Mouse (Mus musculus) forebrain, embryonic 14.5 days (tissue): ENCODE results near the gene Wwtr1. TPM values are rescaled to one million over a fixed set of nuclear protein-coding genes. Genes with fewer than 3 reads are reported as not detected.
A peak's percentile ranks its signal among the peaks of the same experiment; 100 is the strongest.

Experiments used
- ATAC-seq: fragments of 200-750 bp; cut with Nextera tagmentation; 2 replicates; pipeline ENCODE4 v1.8.0; 2017; ENCODE audit warnings: mild to moderate bottlenecking, moderate library complexity
- DNase-seq: peaks from one replicate; pipeline ENCODE4 v3.0.0-alpha.2; 2015; ENCODE audit warnings: low spot score
- H3K27ac ChIP-seq: fragments of 300-500 bp; sonication (generic); 2 replicates; pipeline ENCODE4 v1.5.1; 2014; ENCODE audit warnings: low read depth, mild to moderate bottlenecking, control low read depth, low read length, moderate library complexity
- H3K27me3 ChIP-seq: fragments of 300-500 bp; sonication (generic); replicated peaks from 2 replicates; pipeline ENCODE4 v1.6.1; 2014; ENCODE audit warnings: low read length, control low read depth, mixed read lengths; ENCODE audit not compliant: control insufficient read depth, insufficient read depth
- H3K36me3 ChIP-seq: fragments of 300-500 bp; sonication (generic); 2 replicates; pipeline ENCODE4 v1.6.1; 2014; ENCODE audit warnings: low read length, control low read depth; ENCODE audit not compliant: control insufficient read depth, insufficient read depth
- H3K4me1 ChIP-seq: fragments of 300-500 bp; sonication (generic); 2 replicates; pipeline ENCODE4 v1.6.1; 2014; ENCODE audit warnings: antibody characterized with exemption, low read length, control low read depth; ENCODE audit not compliant: control insufficient read depth, insufficient read depth
- H3K4me2 ChIP-seq: fragments of 300-500 bp; sonication (generic); 2 replicates; pipeline ENCODE4 v1.6.1; 2014; ENCODE audit warnings: mild to moderate bottlenecking, control low read depth, low read length
- H3K4me3 ChIP-seq: fragments of 300-500 bp; sonication (generic); 2 replicates; pipeline ENCODE4 v1.5.1; 2014; ENCODE audit warnings: low read depth, low read length, control low read depth
- H3K9ac ChIP-seq: fragments of 300-500 bp; sonication (generic); 2 replicates; pipeline ENCODE4 v1.6.1; 2014; ENCODE audit warnings: mild to moderate bottlenecking, low read length, control low read depth, moderate library complexity
- H3K9me3 ChIP-seq: fragments of 300-500 bp; sonication (generic); replicated peaks from 2 replicates; pipeline ENCODE4 v1.6.1; 2016; ENCODE audit warnings: low read length, control low read depth, mixed read lengths; ENCODE audit not compliant: control insufficient read depth
- WGBS: fragments of 180-500 bp; shearing (Covaris S2); extraction: QIAGEN DNeasy Blood & Tissue Kit; methylation state at CpG from one replicate; pipeline ENCODE4 v1.1.7; 2014; 5-methylcytosine and 5-hydroxymethylcytosine counted together
- polyA plus RNA-seq: library from polyadenylated mRNA; unstranded; fragments of >200 nt; fragmentation: Nextera tagmentation; extraction: Ambion mirVana; gene quantifications from 2 replicates; pipeline ENCODE4 v1.2.1, GENCODE M21; 2014

Wwtr1 gene
- polyA plus RNA-seq, 1 experiment from 2014 or later = 12.8 TPM

DNA sequence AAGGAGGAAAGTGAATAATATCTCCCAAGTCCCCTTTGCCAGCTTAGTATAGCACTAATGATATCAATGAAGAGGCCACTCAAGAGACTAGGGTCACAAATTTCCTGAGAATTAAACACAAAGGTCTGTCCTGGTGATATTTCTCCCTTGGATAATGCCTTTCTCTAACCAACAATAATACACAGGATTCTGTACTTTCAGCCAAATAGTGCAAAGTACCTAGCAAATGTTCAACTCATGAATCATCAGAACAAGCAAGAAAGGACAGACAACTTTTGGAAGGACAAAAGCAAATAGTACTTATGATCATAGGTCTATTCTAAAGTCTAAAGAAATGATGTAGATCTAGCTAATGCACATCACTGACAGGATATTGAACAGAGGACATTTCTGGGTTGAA, 19.8 kb upstream of the Wwtr1 start:
- Histone ChIP-seq H3K4me2 (no peak overlapping the region), H3K27ac (no peak overlapping the region), H3K4me3 (no peak overlapping the region), H3K27me3 (no peaks in the 10 kb centered on the region), H3K9me3 (no peaks in the 10 kb centered on the region), H3K36me3 (no peaks in the 10 kb centered on the region), H3K4me1 (no peaks in the 10 kb centered on the region), H3K9ac (no peak overlapping the region)
- DNase-seq = no peak
- no peak for ATAC-seq

DNA sequence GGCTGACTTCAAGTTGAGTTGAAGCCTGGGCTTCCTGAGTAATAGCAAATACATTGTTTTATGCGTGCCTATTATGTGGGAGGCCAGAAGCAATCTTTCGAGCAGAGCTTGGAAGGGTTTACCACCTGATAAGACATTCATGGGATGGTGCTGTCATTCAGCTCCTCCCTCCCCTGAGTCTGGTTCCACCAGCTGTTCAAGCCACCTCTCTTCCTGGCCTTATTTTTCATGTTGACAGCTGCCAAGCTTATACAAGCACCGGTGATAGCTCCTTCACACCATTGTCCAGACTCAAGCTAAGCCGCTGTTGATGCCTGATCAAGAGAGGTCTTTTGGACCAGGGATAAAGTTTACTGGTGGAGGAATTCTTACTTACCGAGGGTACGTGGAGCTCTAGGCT, 10.3 kb upstream of the Wwtr1 start:
- 90% methylated on average over 6 of the region's 6 CpGs for WGBS
- ATAC-seq (no peak), DNase-seq (no peak)
- H3K4me1 ChIP-seq = no peaks in the 10 kb centered on the region
- no peak overlapping the region for H3K4me2 ChIP-seq
- no peak overlapping the region for H3K4me3 ChIP-seq
- no peak overlapping the region for H3K9ac ChIP-seq
- no peaks in the 10 kb centered on the region for H3K27me3 ChIP-seq
- no peaks in the 10 kb centered on the region for H3K36me3 ChIP-seq
- no peak overlapping the region for H3K27ac ChIP-seq
- H3K9me3 ChIP-seq = no peaks in the 10 kb centered on the region

DNA sequence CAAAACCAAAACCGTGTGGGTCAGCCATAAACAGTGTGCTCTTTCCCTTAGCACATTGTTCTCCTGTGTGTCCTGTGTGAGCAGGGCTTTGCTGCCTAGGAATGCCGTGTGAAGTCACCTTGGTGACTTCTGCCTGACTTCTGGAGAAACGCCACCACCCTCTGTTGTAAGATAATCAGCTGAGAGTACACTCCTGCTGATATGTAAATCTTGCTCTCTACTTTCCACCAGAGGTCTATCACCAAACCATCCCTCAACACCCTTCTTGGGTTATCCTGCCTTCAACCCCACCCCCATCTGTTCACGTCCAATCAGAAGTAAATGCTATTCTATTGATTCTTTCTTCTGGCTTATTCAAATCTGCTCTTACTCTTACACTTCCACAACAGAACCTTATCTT, 7.8 kb upstream of the Wwtr1 start:
- Histone ChIP-seq H3K4me1 (no peaks in the 10 kb centered on the region), H3K9ac (no peak overlapping the region), H3K4me3 (no peak overlapping the region), H3K4me2 (no peak overlapping the region), H3K36me3 (no peaks in the 10 kb centered on the region), H3K27ac (no peak overlapping the region), H3K9me3 (no peaks in the 10 kb centered on the region), H3K27me3 (no peaks in the 10 kb centered on the region)
- 79% methylated on average over 4 of the region's 4 CpGs for WGBS
- ATAC-seq (no peak), DNase-seq (no peak)

DNA sequence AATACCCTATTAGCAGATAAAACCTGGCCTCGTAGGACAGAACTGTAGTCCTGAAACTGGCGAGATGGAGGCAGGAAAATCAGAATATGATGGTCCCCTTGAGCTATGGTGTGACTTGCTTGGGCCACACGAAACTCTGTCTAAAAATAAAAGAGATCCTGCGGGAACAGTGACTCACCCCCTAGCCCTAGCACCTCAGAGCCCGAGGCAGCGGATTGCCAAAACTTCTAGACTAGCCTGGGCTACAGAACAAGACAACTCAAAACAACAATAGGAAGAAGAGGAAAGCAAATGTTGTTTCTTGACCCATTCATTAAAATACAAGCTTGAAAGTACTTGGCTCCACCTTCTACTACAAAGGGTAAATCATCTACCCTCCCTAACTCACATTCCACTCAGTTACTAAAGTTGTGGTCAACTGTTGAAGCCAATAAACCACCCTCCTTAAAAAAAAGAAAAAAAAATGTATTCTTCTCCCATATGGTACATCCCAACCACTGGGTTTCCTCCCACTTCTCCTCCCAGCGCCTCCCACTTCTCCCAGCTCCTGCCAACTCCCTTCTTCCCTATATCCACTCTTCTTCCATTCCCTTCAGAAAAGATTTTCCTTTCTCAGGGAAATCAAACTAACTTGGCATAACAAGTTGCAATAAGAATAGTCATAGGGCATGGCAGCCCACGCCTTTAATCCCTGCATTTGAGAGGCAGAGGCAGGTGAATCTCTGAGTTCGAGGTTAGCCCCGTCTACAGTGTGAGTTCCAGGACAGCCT, 4.9 kb upstream of the Wwtr1 start:
- Histone ChIP-seq H3K4me1 (no peaks in the 10 kb centered on the region; the same call in 1 of the 2 replicates), H3K4me3 (no peak overlapping the region), H3K9me3 (no peaks in the 10 kb centered on the region), H3K9ac (no peak overlapping the region), H3K27ac (no peak overlapping the region), H3K27me3 (no peaks in the 10 kb centered on the region), H3K4me2 (no peak overlapping the region), H3K36me3 (no peaks in the 10 kb centered on the region)
- 92% methylated on average over 10 of the region's 10 CpGs for WGBS
- no peak for DNase-seq
- ATAC-seq = no peak

DNA sequence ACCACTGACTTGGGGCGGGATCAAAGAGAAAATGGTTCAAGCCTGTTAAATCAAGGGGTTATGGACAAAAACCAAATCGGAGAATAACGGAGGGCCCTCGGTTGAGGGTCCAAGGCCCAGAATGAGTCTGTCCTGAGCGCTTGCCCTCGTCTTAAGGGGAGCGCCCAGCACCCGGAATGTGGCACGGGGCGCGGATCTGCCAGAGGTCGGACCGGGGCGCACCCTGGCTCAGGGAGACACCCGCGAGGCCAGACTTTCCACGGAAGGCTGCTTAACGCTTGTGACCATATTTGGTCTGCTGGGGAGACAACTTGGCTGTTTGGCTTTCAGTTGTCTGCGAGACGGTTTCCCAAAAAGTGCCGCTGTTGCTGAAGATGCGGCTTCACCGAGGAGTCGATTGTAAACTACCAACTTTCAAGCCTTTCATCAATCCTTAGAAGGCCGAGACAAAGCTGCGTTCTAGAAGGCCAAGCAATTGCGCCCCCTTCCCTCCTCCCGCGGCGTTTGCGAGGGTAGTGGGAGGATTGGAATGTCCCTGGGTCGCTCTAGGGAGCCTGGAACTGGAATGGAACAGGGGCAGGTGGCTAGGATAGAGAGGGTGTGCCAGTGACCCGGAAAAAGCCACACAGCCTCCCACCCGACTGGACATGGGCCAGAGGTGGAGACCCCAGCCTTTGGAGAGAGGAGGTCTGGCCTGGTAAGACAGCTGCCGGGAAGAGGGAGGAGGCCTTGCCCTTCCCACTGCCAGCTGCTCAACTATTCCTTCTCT, 530 bp upstream of the Wwtr1 start:
- WGBS = 1% methylated on average over 35 of the region's 35 CpGs
- Histone ChIP-seq H3K4me3 (peak overlapping the region; percentile 72), H3K4me1 (no peaks in the 10 kb centered on the region; the same call in 1 of the 2 replicates), H3K9ac (peak overlapping the region; percentile 77), H3K4me2 (peak overlapping the region; percentile 93), H3K27me3 (no peaks in the 10 kb centered on the region), H3K36me3 (no peaks in the 10 kb centered on the region), H3K9me3 (no peaks in the 10 kb centered on the region), H3K27ac (peak overlapping the region; percentile 77; the same call in 1 of the 2 replicates)
- ATAC-seq = peak; percentile 57
- DNase-seq = peak; percentile 67

DNA sequence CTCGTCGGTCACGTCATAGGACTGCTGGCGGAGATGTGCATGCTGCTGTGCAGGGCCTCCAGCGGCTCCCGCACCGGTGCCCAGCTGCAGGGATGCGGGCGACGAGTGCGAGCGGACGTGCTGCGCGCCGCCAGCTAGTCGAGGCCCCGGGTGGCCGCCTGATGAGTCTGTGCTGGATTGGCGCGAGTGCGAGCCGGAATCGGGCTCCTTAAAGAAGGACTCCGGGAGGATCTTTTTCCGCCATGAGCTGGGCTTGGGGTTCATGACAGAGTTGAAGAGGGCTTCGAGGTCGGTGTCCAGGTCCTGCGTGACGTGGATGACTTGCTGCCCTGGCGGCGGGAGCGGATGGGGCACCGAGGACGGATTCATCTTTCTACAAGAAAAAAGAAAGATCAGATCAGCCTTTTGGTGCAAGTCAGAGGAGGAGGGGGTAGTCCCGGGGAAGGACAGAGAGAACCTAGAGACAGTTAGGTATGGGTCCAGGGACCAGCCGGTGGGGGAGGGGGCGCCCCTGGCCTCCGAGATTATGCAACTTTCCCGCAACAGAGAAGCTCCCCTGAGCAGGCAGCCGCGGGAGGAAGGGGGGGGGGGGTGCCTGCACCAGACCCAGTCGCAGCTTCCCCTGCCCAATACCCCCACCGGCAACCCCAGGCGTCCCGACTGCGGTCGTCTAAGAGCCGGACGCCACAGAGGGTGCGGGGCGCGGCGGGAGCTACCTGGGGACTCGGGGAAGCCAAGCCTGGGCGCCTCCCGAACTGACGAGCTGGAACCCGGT, 638 bp downstream of the Wwtr1 start:
- Histone ChIP-seq H3K9me3 (no peaks in the 10 kb centered on the region), H3K4me2 (peak overlapping the region; percentile 93), H3K4me1 (no peaks in the 10 kb centered on the region; the same call in 1 of the 2 replicates), H3K9ac (peak overlapping the region; percentile 77), H3K27me3 (no peaks in the 10 kb centered on the region), H3K4me3 (peak overlapping the region; percentile 72), H3K36me3 (0 out of 2 replicates have a peak, but pooled peaks cover 3% of the 10 kb centered on the region), H3K27ac (peak overlapping the region; percentile 77)
- peak; percentile 64 for ATAC-seq
- peak; percentile 68 for DNase-seq
- under 1% methylated on average over 58 of the region's 59 CpGs for WGBS

DNA sequence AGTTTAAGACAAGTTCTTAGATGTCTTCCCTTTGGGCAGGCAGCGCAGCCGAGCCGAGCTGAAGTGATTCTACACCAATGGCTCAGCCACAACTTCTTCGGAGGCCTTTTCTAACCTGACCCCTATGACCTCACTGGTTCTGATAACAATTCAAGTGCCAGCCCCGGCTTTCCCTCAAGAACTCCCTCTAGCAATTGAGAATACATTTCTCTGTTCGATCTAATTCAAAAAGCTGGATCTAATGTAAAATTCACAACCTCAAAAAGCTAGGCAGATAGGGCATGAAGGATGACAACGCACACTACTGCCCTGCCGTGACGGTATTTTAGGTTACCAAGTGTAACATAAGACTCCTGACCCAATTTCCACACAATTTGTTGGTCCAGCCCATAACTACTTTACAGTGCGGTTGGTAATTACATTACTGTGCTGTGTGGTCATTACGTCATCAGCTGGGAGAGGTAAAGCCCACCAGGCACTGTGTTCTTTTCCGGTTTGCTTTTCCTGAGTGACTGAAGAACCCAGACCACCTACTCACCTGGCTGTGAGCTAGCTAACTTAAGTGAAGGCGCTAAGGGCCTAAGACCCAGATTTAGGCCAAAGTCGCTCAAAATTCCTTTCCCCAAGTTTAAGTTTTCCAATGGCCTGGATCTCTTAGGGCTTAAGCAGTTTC, 1.7 kb downstream of the Wwtr1 start:
- Histone ChIP-seq H3K4me2 (peak overlapping the region; percentile 93), H3K27me3 (no peaks in the 10 kb centered on the region), H3K4me1 (no peaks in the 10 kb centered on the region; the same call in 1 of the 2 replicates), H3K36me3 (0 out of 2 replicates have a peak, but pooled peaks cover 3% of the 10 kb centered on the region), H3K4me3 (peak overlapping the region; percentile 72), H3K9ac (peak overlapping the region; percentile 77), H3K27ac (no peak overlapping the region), H3K9me3 (no peaks in the 10 kb centered on the region)
- peak; percentile 22 for DNase-seq
- 53% methylated on average over 14 of the region's 14 CpGs for WGBS
- no peak for ATAC-seq

DNA sequence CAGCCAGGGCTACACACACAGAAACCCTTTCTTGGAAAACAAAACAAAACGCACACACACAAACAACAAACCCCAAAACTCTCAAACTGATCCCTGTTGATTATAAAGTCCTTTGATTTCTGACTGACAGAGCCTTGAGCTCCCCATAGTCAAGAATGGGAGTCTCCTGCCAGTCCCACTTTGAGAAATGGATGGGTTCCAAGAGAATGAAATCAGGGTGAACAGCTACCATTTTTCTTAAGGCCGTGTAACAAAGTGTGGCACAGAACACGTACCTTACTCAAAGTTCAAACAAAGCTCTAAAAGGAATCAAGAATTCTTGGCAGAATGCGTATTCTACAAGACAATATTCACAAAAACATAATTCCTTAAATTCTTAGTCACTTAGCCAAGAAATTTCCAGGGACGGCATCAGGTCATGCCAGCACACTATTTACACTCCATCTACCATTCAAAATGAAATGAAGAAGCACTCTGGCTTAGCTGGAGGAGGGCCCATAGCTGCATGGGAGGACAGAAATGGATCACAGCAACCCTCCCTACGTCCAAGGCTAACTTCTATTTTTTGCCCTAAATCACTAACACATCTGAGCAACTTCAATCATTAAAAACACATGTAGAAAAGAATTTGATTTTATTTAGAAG, 3.3 kb downstream of the Wwtr1 start:
- no peak overlapping the region for H3K27ac ChIP-seq
- DNase-seq (peak; percentile 46), ATAC-seq (no peak)
- WGBS = 54% methylated on average over 6 of the region's 6 CpGs
- no peaks in the 10 kb centered on the region for H3K9me3 ChIP-seq
- H3K27me3 ChIP-seq = no peaks in the 10 kb centered on the region
- peak overlapping the region; percentile 93 for H3K4me2 ChIP-seq
- H3K36me3 ChIP-seq = 0 out of 2 replicates have a peak, but pooled peaks cover 3% of the 10 kb centered on the region
- H3K9ac ChIP-seq = no peak overlapping the region
- no peak overlapping the region for H3K4me3 ChIP-seq
- H3K4me1 ChIP-seq = no peaks in the 10 kb centered on the region; the same call in 1 of the 2 replicates
